Mouse (Mus musculus) intestine, embryonic 14.5 days (tissue): ENCODE measurements around the gene Btbd35f18. TPM values are rescaled to one million over a fixed set of nuclear protein-coding genes. Genes with fewer than 3 reads are reported as not detected.
"Not testable (repeated sequence)": the region's sequence is repeated elsewhere in the genome, so short reads cannot be mapped to it uniquely, and the experiment has no call there.

ENCODE experiments used
- ATAC-seq: fragments of 200-750 bp; cut with Nextera tagmentation; replicated peaks from 2 replicates; pipeline ENCODE4 v1.8.0; 2017; ENCODE audit warnings: low read depth, moderate number of reproducible peaks, moderate TSS enrichment, moderate library complexity; ENCODE audit not compliant: low FRiP score, low TSS enrichment
- DNase-seq: peaks from one replicate; pipeline ENCODE4 v3.0.0-alpha.2; 2018; ENCODE audit warnings: low spot score
- H3K27ac ChIP-seq: fragments of 300-500 bp; sonication (generic); 2 replicates; pipeline ENCODE4 v1.5.1; 2014; ENCODE audit warnings: low read depth, mild to moderate bottlenecking, control low read depth
- H3K27me3 ChIP-seq: fragments of 300-500 bp; sonication (generic); replicated peaks from 2 replicates; pipeline ENCODE4 v1.6.1; 2014; ENCODE audit warnings: low read length, control low read depth; ENCODE audit not compliant: control insufficient read depth, insufficient read depth
- H3K36me3 ChIP-seq: fragments of 300-500 bp; sonication (generic); 2 replicates; pipeline ENCODE4 v1.6.1; 2014; ENCODE audit warnings: low read length, control low read depth; ENCODE audit not compliant: control insufficient read depth, insufficient read depth
- H3K4me1 ChIP-seq: fragments of 300-500 bp; sonication (generic); replicated peaks from 2 replicates; pipeline ENCODE4 v1.6.1; 2014; ENCODE audit warnings: low read length, control low read depth, mixed read lengths; ENCODE audit not compliant: control insufficient read depth, insufficient read depth
- H3K4me2 ChIP-seq: fragments of 300-500 bp; sonication (generic); 2 replicates; pipeline ENCODE4 v1.6.1; 2014; ENCODE audit warnings: low read length
- H3K4me3 ChIP-seq: fragments of 300-500 bp; sonication (generic); 2 replicates; pipeline ENCODE4 v1.5.1; 2014; ENCODE audit warnings: low read depth, low read length, control low read depth, mixed read lengths
- H3K9ac ChIP-seq: fragments of 300-500 bp; sonication (generic); 2 replicates; pipeline ENCODE4 v1.6.1; 2014; ENCODE audit warnings: mild to moderate bottlenecking, low read length
- H3K9me3 ChIP-seq: fragments of 300-500 bp; sonication (generic); 2 replicates; pipeline ENCODE4 v1.6.1; 2016; ENCODE audit warnings: low read length, control low read depth; ENCODE audit not compliant: control insufficient read depth
- WGBS: fragments of 180-500 bp; shearing (Covaris S2); extraction: QIAGEN DNeasy Blood & Tissue Kit; methylation state at CpG from one replicate; pipeline ENCODE4 v1.1.7; 2014; 5-methylcytosine and 5-hydroxymethylcytosine counted together
- polyA plus RNA-seq: library from polyadenylated mRNA; unstranded; fragments of >200 nt; fragmentation: Nextera tagmentation; extraction: Ambion mirVana; gene quantifications from 2 replicates; pipeline ENCODE4 v1.2.1, GENCODE M21; 2014

The Btbd35f18 gene
- polyA plus RNA-seq, result not detected in 2 replicates

- not testable (repeated sequence) for DNase-seq, H3K27me3 ChIP-seq, ATAC-seq, H3K9me3 ChIP-seq, H3K36me3 ChIP-seq, H3K4me2 ChIP-seq, H3K9ac ChIP-seq, H3K4me1 ChIP-seq, H3K27ac ChIP-seq, H3K4me3 ChIP-seq
- WGBS, result no CpG with 5 or more reads among the region's 3 CpGs
Measured at GRCm38 (mm10) chrX:3699933-3700332, at the start of gene Btbd35f18. Gene Btbd35f18, plus strand, starts transcription at chrX:3700233.

Other genes with a start within 250 kb of the Btbd35f18 start
- gene Btbd35f10, start 52.7 kb downstream of the Btbd35f18 start, polyA plus RNA-seq, result not detected in 2 replicates